Mouse (Mus musculus) adipocyte (in vitro differentiated cells): ENCODE results near the gene Myo1e.
A peak's percentile ranks its signal among the peaks of the same experiment; 100 is the strongest.
"Not testable (repeated sequence)": the region's sequence is repeated elsewhere in the genome, so short reads cannot be mapped to it uniquely, and the experiment has no call there.

Experiments used
- DNase-seq: peaks from one replicate; pipeline ENCODE4 v3.0.0-alpha.2; 2016; ENCODE audit warnings: low spot score

Gene Myo1e

DNA sequence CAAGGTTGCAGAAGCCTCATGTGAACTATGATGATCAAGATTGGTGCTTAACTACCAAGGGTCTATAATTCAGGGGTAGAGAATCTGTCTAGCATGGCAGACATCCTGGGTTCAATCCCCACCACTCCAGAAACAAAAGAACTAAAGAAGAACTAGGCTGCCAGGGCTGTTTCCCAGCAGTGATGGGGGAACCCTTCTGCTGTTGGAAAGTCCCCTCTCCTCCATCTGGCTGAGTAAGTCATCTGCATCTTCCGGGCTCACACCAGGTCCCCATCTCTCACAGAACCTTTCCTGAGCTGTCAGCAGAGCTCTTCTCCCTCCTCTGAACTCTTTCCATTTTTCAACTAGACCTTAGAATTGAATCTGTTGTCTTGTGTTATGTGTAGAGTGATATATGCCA, 45.9 kb downstream of the Myo1e start:
- no peak for DNase-seq

- DNase-seq: no peak
Observed at GRCm38 (mm10) chr9:70255005-70255404, 47.9 kb downstream of the Myo1e start.

- not testable (repeated sequence) for DNase-seq
Observed at GRCm38 (mm10) chr9:70256027-70256426, 48.9 kb downstream of the Myo1e start.

DNA sequence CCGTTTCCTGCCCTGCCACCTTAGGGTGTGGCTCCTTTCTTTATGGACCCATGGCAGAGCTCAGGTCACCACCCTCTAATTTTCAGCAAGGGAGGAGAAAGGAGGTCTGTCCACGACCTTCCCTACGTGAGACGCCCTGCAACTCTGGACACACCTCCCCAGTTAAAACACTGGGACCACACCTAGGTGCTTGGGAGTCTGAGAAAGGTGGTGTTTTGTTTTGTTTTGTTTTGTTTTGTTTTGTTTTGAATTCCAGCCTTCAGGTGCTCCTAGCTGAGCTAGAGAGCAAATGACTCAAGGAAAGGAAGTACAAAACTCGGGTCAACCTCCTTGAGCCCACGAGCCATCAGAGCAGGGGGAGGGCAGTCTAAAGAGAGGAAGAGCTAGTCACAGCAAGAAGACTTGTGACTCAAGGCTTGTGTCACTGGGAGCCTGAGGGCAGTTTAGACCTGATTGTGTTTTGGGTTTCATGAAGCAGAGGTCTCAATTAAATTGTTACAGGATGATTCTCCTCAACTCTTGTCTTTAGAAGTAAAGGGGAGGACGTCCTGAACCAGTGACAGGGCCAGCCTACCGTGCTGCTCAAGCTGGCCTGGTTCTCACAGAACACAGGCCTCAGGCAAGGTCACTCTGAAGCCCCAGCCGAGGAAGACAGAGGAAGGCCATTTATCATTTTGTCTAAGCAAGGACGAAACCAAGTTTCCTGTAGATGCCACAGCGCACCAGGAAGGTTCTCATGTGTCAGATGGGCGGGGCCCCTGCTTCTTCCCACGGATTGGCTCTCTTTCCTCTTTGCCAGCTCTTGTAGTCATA, 50.3 kb downstream of the Myo1e start:
- DNase-seq: no peak

DNA sequence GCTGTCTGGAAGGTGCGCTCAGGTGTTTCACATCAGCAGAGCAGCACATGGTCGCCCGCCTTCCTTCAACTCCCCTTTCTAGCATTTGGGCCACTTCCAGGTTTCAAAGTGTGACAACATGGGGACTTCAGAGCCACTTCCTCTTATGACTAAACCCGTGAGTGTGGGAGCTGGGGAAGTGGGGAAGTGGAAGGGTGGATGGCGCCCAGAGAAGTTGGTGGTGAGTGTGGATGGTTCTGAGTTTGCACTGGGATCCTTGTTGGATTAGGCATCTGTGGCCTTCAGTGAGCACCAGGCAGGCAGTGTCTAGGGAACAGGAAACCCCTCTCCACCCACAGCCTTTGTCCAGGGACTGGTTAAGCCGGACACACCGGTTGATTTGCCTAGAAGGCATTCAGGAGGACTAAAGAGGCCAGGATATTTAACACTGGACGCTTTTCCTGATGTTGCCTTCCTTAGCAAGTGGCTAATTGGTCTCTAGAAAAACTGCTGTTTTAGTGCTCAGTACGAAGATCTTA, 53.2 kb downstream of the Myo1e start:
- DNase-seq: no peak

DNA sequence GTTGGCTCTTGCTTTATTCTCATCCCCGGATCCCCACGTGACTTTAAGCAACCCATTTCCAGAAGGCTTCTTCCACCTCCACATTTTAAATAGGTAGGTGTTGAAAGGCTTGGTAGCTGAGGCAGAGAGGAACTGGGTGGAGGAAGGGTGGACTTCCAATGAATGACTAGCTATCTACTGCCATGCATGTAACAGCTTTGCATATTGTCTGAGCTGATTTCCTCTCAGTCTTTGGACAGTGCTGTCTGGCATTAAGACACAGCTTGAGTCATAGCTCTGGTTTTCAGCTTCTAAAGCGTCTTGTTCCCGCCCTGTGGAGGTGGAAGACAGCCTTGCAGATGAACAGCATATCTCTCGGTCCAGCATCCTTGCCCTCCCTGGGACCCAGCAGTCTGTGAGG, 54.5 kb downstream of the Myo1e start:
- no peak for DNase-seq

- DNase-seq: no peak
Observed at GRCm38 (mm10) chr9:70263134-70263533, 56.0 kb downstream of the Myo1e start.

DNA sequence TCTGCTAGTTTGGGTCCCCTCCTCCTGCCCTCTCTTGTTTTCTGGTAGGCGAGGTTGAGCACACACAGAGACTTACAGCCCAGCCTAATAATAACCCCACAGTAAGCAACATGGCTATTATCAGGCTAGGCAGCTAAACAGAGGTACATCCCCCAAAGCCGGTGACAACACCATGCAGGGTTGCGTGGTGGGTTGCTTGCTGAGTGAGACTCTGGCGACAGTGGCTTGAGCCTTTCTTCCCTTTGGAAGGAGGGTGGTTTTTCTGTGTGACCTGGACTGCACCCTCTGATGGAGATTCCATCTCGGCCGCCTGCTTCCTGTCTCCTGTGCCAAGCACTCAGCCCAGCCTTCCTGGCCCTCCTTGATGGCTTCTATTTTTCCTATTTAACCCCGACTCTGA, 56.6 kb downstream of the Myo1e start:
- DNase-seq: no peak

DNA sequence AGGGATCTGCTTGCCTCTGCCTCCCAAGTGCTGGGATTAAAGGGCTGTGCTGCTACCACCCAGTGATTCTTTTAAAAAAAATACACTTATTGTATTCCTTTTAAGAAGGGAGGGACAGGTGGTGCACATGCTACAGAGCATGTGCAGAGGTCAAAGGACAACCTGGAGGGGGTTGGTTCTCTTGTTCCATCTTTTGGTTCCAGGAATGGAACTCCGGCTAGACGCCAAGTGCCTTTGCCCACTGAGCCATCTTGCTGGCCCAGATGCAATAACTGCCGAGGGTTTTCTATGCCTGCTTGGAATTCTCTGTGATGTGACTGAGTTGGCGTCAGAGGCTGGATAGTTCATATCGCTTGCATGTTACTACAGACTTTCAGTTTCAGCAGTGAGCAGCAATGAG, 58.4 kb downstream of the Myo1e start:
- no peak for DNase-seq

DNA sequence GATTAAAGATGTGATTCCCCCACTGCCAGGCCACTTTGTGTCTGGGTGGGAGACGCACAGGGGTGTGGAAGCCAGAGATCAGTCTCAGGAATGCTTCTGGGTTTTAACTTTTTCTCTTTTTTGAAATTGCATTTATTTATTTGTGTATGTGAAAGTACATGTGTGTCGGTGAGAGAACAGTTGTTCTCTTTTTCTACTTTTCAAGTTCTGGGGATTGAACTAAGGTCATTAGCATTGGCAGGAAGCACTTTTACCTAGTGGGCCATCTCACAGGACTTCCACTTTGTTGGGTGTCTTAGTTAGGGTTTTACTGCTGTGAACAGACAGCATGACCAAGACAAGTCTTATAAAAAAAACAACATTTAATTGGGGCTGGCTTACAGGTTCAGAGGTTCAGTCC, 59.0 kb downstream of the Myo1e start:
- no peak for DNase-seq

GRCm38 (mm10) chr9:70267108-70267507, 60.0 kb downstream of the Myo1e start:
- DNase-seq: no peak

DNA sequence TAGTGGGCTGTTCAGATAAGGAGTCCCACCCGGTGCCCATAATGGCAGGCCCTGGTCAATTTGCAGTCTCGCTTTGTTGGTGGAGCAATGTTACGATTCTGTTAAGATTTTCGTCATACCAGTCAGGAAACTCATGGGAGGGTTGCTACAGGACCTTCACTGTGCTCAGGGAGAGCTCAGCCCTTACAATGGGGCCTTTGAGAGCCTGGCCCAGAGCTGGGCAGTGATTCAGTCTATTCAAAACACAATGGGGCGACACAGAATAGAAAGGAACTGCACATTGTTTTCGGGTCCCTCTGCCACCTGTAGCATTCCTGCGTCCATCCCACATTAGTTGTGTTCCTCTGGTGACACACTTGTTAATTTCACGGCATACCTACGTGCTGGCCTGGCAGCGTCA, 62.2 kb downstream of the Myo1e start:
- no peak for DNase-seq

DNA sequence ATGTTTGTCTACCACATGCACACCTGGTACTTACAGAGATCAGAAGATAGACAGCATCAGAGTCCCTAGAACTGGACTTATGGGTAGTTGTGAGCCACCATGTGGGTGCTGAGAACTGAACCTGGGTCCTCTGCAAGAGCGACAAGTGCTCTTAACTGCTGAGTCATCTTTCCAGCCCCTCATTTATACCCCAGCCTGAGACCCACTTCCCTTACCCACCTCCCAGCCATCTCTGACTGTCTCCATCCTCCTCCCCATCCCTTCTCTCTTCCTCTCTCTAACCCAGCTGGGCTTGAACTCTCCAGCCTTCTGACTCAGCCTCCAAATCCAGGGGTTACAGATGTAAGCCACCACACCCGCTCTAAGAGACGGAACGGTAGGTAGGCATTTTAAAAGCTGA, 63.3 kb downstream of the Myo1e start:
- DNase-seq: no peak

GRCm38 (mm10) chr9:70271137-70271536, 64.0 kb downstream of the Myo1e start:
- DNase-seq: peak; percentile 10

GRCm38 (mm10) chr9:70271631-70272030, 64.5 kb downstream of the Myo1e start:
- no peak for DNase-seq

DNA sequence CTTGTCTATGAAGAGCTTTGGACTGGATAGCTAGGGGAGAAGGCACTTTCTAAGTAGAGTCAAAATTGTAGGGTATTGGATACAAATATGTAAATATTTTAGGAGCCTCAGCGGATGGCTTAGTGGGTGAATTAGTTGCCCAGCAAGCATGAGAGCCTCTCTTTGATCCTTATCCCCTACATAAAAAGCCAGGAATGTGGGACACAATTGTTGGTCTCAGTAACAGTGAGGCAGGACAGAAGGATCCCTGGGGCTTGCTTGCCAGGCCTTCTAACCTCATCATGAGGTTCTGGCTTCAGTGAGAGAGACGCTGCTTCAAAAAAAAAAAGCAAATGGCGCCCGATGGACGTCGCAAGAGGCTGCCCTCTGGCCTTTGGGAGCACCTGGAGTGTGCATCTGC, 66.9 kb downstream of the Myo1e start:
- no peak for DNase-seq

DNA sequence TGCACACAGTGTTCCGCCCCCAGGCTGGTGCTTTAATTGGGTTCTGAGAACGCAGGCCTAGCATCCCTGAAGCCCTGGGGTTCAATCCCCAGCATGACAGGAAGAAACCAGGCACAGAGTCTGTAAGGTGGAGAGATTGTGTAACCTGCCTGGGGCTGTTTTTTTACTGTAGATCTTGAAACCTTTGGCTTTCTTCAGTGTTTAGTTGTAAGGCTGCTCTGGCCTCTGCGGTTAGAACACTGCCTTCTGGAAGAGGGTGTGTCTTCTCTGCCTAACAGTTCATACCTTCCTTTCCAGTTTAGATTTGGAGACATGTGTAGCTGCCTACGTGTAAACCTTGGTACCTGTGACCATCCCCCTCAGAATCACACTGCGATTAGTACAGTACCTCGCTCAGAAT, 67.3 kb downstream of the Myo1e start:
- no peak for DNase-seq

DNA sequence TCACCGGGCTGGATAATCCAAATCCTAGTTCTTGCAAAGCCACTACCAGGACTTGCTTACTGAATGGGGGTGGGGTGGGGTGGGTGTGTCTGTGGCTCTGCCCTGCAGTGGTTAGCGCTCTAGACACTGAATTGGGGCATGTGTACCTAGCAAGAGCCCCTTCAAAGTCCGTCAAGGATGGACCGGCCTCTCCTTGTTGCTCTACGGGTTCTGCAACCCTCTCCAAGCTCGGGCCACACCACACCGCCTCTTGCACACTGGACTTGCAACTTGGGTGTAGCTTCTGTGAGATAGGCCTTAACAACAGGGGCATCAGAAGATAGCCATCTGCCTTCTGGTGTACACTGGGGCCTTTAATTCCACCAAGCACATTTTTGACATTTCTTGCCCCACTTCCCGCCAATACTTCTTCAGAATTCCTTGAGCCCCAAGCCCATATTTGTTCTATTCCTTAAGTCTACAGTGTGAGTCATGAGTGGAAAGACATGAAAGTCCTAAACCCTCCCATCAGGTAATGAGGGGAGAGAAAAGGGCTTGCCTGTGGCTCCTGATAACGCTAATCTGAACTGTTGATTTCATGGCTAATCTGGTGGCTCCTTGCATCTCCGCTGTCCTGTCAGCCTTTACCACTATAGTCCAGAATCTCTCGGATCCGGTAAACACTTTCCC, 67.9 kb downstream of the Myo1e start:
- DNase-seq: no peak

DNA sequence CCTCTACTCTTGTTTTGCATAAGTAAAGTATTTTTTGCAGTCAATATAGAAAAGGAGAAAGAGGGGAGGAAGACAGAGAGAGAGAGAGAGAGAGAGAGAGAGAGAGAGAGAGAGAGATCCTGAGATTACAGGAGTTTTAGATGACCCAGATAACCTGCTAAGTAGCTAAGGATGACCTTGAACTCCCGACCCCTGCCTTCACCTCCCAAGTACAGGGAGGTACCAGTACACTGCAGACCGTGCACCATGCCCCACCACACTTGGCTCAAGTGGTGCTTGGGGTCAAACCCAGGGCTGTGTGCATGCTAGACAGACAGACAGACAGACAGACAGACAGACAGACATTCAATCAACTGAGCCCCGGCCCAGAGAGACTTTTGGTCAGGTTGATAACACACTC, 69.9 kb downstream of the Myo1e start:
- no peak for DNase-seq

GRCm38 (mm10) chr9:70277529-70277982, 70.4 kb downstream of the Myo1e start:
- DNase-seq: no peak

GRCm38 (mm10) chr9:70281407-70281806, 74.3 kb downstream of the Myo1e start:
- DNase-seq: no peak

GRCm38 (mm10) chr9:70282107-70282506, 75.0 kb downstream of the Myo1e start:
- no peak for DNase-seq

DNA sequence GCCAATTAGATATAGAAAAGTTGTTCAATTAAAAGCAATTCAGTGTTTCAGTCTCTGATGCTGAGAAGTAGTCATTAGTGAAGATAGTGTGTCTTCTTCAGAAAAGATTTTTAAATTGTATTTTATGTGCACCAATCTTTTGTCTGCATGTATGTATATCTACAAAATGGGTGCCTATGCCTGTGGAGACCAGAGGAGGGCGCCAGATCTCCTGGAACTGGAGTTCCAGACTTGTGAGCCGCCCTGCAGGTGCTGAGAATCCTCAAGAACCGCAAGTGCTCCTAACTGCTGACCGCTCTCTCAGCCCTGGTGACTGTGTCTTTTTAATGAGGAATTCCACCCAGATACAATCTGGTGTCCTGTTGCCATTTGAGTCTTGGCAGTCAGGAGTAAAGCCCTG, 76.0 kb downstream of the Myo1e start:
- DNase-seq: no peak
